Mouse (Mus musculus) E14TG2a.4 (cell line): ENCODE data around the gene Olfr223.
"Not testable (repeated sequence)": the region's sequence is repeated elsewhere in the genome, so short reads cannot be mapped to it uniquely, and the experiment has no call there.

Experiments used
- H3K27me3 ChIP-seq: 2 replicates; pipeline ENCODE4 v1.6.1; 2014; ENCODE audit warnings: low read length, control low read depth; ENCODE audit not compliant: insufficient read depth
- H3K36me3 ChIP-seq: 2 replicates; pipeline ENCODE4 v1.6.1; 2014; ENCODE audit warnings: low read length, control low read depth; ENCODE audit not compliant: insufficient read depth
- H3K4me1 ChIP-seq: replicated peaks from 2 replicates; pipeline ENCODE4 v1.6.1; 2014; ENCODE audit warnings: low read depth, low read length, control low read depth
- H3K4me3 ChIP-seq: replicated peaks from 2 replicates; pipeline ENCODE4 v1.5.1; 2014; ENCODE audit warnings: mild to moderate bottlenecking, low read length
- H3K9me3 ChIP-seq: 2 replicates; pipeline ENCODE4 v1.6.1; 2014; ENCODE audit warnings: low read length, control low read depth
- CTCF ChIP-seq: conservative IDR thresholded peaks from 2 replicates; pipeline ENCODE4 v1.5.1; 2014; ENCODE audit warnings: low read length
- NANOG ChIP-seq: IDR thresholded peaks from 2 replicates; pipeline ENCODE4 v1.6.1; 2014; ENCODE audit warnings: borderline replicate concordance, low read length, mixed read lengths
- POU5F1 ChIP-seq: IDR thresholded peaks from 2 replicates; pipeline ENCODE4 v1.6.1; 2014; ENCODE audit warnings: low read length, borderline replicate concordance

The Olfr223 gene

DNA sequence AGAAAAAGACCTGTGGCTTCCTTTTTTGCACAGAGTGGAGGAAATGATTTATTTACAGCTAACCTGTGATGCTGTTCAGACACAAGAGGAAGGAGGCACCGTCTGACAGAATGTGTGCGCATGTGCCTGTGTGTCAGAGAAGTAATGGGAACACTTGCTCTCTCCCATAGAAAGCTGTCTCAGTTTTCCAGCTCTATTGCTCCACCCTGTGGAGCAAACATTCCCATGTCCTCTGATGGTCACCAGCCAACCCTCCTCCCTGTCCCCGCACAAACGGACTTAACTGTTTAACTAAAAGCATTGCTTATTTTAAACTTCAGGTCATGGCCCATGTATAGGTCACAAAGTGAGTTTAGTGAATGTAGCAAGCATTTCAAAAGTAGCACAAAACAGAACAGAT, 21.0 kb upstream of the Olfr223 start:
- no peak; the same call in 1 of the 2 replicates for TF ChIP-seq POU5F1
- no peak for TF ChIP-seq NANOG
- TF ChIP-seq CTCF, result no peak
- Histone ChIP-seq H3K27me3 (peaks cover 5% of the 10 kb centered on the region; the same call in 1 of the 2 replicates), H3K9me3 (no peaks in the 10 kb centered on the region)

GRCm38 (mm10) chr11:59611646-59612045, 18.6 kb upstream of the Olfr223 start:
- no peak for TF ChIP-seq NANOG
- no peak for TF ChIP-seq POU5F1
- no peak for TF ChIP-seq CTCF
- H3K9me3 ChIP-seq, result no peaks in the 10 kb centered on the region
- H3K4me3 ChIP-seq, result no peak overlapping the region
- peaks cover 5% of the 10 kb centered on the region for H3K4me1 ChIP-seq
- no peaks in the 10 kb centered on the region for H3K36me3 ChIP-seq
- H3K27me3 ChIP-seq, result no peaks in the 10 kb centered on the region

More for the DNA sequence above, 21.0 kb upstream of the Olfr223 start:
- Histone ChIP-seq H3K36me3 (no peaks in the 10 kb centered on the region), H3K4me1 (peaks cover 5% of the 10 kb centered on the region), H3K4me3 (no peak overlapping the region)

DNA sequence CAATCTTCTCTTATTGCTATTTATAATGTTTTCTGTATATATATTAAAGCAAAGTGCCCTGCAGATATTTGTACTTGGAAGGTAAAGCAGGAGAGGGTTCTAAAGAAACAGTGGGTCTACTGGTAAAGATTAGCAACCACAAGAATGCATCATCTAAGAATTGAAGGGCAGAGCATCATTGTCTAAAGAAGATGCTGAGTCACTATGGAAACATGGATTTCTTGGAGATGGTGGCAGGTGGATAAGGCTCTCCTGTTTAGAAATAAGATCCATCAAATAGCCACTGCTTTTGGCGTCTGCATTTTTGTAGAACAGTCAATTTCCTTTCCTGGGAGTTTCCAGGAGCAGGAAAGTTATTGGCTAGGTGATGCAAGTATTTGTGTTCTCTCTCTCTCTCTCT, 9.2 kb upstream of the Olfr223 start:
- no peak for TF ChIP-seq CTCF
- TF ChIP-seq NANOG, result no peak
- no peak for TF ChIP-seq POU5F1
- H3K4me1 ChIP-seq, result no peaks in the 10 kb centered on the region
- no peaks in the 10 kb centered on the region for H3K36me3 ChIP-seq
- no peaks in the 10 kb centered on the region for H3K9me3 ChIP-seq
- no peaks in the 10 kb centered on the region for H3K27me3 ChIP-seq
- H3K4me3 ChIP-seq, result no peak overlapping the region

GRCm38 (mm10) chr11:59600872-59601271, 7.8 kb upstream of the Olfr223 start:
- Histone ChIP-seq H3K27me3 (no peaks in the 10 kb centered on the region), H3K4me3 (no peak overlapping the region), H3K9me3 (no peaks in the 10 kb centered on the region), H3K36me3 (no peaks in the 10 kb centered on the region), H3K4me1 (no peaks in the 10 kb centered on the region)
- no peak for TF ChIP-seq NANOG
- no peak for TF ChIP-seq CTCF
- TF ChIP-seq POU5F1, result no peak

DNA sequence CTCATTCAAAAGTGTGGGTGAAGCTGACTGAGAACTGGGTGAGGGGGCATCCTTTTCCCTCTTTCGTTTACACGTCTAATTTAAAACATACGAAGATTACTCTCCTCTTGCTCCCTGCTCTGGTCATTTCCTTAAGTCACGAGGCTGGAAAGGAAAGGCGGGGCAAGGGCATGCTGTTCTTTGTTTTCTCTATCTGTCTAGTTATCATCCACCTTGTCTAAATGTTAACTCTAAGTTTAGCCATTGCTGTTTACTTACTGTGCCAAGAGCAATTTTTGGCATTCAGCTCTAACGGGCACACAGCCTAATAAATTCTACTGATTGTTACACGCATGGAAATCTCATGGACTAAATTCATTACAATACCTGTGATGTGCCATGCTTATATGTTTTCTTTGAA, 6.1 kb upstream of the Olfr223 start:
- Histone ChIP-seq H3K36me3 (no peaks in the 10 kb centered on the region), H3K4me3 (no peak overlapping the region), H3K4me1 (no peaks in the 10 kb centered on the region), H3K9me3 (no peaks in the 10 kb centered on the region), H3K27me3 (no peaks in the 10 kb centered on the region)
- no peak for TF ChIP-seq CTCF
- TF ChIP-seq NANOG, result no peak
- TF ChIP-seq POU5F1, result no peak

- no peaks in the 10 kb centered on the region for H3K36me3 ChIP-seq
- no peaks in the 10 kb centered on the region for H3K4me1 ChIP-seq
- H3K27me3 ChIP-seq, result no peaks in the 10 kb centered on the region
- TF ChIP-seq POU5F1 (no peak), CTCF (no peak), NANOG (no peak)
- H3K9me3 ChIP-seq, result no peaks in the 10 kb centered on the region
- H3K4me3 ChIP-seq, result no peak overlapping the region
Observed at GRCm38 (mm10) chr11:59596950-59597349, 3.9 kb upstream of the Olfr223 start.

- Histone ChIP-seq H3K27me3 (no peaks in the 10 kb centered on the region), H3K36me3 (no peaks in the 10 kb centered on the region), H3K4me1 (no peaks in the 10 kb centered on the region), H3K4me3 (no peak overlapping the region), H3K9me3 (no peaks in the 10 kb centered on the region)
- TF ChIP-seq CTCF (peak; percentile 26), NANOG (no peak), POU5F1 (no peak)
Observed at GRCm38 (mm10) chr11:59596091-59596490, 3.0 kb upstream of the Olfr223 start.

- Histone ChIP-seq H3K36me3 (no peaks in the 10 kb centered on the region), H3K27me3 (peaks cover 2% of the 10 kb centered on the region), H3K9me3 (no peaks in the 10 kb centered on the region), H3K4me3 (no peak overlapping the region), H3K4me1 (no peaks in the 10 kb centered on the region)
- no peak for TF ChIP-seq CTCF
- TF ChIP-seq NANOG, result no peak
- TF ChIP-seq POU5F1, result no peak
Observed at GRCm38 (mm10) chr11:59589496-59589895, 3.6 kb downstream of the Olfr223 start.

GRCm38 (mm10) chr11:59584539-59584938, 8.6 kb downstream of the Olfr223 start:
- TF ChIP-seq NANOG, result no peak
- no peak for TF ChIP-seq CTCF
- TF ChIP-seq POU5F1, result no peak
- Histone ChIP-seq H3K36me3 (no peaks in the 10 kb centered on the region), H3K9me3 (no peaks in the 10 kb centered on the region), H3K4me3 (no peak overlapping the region), H3K4me1 (no peaks in the 10 kb centered on the region), H3K27me3 (peaks cover under 1% of the 10 kb centered on the region)

DNA sequence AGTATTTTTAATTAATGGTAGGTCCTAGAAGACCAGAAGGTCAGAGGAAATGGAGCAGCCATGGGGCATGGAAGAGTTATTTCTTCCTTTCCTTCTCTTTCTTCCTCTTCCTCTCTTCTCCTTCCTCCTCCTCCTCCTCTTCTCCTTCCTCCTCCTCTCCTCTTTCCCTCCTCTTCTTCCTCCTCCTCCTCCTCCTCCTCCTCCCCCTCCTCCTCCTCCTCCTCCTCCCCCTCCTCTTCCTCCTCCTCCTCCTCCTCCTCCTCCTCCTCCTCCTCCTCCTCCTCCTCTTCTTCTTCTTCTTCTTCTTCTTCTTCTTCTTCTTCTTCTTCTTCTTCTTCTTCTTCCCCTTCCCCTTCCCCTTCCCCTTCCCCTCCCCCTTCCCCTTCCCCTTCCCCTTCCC, 17.0 kb downstream of the Olfr223 start, which contains the start of gene Olfr222:
Olfr222 (minus strand) TSS at position 101 of the 400 bp plus-strand sequence.
- not testable (repeated sequence) for H3K4me3 ChIP-seq, H3K36me3 ChIP-seq, H3K9me3 ChIP-seq
- Histone ChIP-seq H3K27me3 (peaks cover 50% of the 10 kb centered on the region), H3K4me1 (peaks cover 23% of the 10 kb centered on the region)
